Mouse (Mus musculus) thymus, postnatal 14 days (tissue): ENCODE measurements around the gene Tpr.

Experiments
- DNase-seq: peaks from one replicate; pipeline ENCODE4 v3.0.0; 2021

Tpr gene

DNA sequence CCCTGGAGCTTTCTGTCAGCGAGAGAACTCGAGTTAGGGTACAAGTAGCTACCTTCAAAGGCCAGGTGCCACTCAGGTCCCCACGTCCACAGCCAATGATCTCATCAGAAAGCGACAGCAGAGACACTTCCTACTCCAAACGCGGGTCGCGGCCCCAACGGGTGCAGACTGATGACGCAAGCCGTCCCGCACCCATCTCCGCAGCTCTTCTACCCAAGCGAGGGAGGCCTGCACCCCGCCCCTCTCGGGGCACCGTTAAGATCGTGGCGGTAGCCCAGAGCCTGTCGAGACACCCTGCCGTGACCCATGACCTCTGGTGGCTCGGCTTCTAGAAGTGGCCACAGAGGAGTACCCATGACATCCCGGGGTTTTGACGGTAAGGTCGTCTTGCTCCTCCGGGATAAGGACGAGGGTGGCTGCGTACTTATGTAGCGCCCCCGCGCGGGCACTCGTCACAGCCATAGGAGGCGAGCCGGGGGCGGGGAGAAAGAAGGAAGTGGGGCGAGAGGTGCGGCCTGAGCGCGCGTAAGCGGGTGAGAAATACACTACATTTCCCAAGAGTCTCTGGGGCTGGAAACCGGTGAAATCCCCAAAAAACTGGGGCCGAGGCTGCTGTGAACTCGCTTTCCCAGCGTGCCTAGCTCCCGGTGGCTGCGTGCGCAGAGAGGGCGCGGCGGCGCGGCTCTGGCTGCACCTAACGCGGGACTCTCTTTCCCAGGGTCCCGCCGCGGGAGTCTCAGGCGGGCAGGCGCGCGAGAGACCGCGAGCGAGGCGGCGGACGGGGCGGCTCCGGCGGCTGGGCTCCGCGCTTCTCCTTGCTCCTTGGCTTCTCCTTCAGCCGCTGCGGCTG is at the start of gene Tpr, which contains the start of gene Odr4:
TSS of gene Tpr (plus strand) at position 201 of the 850 bp plus-strand sequence.
TSS of gene Odr4 (minus strand) at position 443 of the 850 bp plus-strand sequence.
- peak; percentile 98 for DNase-seq

DNA sequence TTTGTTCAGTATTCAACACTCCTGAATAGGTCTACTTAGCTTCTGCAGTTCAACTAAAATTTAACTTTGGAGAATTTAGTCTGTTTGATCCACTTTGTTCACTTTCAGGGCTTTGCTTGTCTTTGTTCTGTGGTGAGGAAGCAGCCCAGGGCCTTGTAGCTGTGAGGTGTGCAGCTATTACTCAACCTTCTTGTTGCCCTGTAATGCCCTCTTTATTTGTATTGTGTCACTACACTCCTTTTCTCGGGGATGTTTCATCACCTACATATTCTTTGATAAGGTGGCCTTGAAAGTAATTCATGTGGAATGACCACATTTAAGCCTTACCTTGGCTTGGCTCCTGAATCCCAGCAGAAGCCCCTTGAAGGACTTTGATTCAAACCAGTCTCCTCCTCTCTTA is 31.8 kb upstream of the Tpr start:
- DNase-seq = no peak

DNA sequence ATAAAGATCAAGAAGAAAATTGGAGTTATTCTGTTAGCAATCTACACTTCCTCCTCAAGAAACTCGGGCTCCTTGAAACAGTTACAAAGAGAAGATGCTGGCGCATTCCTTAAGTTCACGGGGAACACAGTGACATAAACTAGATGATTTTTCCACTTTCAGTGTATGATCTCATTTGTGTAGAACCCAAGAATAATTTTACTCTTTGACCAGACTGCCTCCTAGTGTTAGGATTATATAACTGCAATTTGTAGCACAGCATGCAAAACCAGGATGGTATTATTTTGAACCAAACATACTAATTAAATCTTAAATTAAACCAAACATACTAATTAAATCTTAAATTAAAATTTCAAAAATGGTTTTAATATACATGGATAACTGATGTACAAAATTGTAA is 19.7 kb upstream of the Tpr start:
- no peak for DNase-seq

DNA sequence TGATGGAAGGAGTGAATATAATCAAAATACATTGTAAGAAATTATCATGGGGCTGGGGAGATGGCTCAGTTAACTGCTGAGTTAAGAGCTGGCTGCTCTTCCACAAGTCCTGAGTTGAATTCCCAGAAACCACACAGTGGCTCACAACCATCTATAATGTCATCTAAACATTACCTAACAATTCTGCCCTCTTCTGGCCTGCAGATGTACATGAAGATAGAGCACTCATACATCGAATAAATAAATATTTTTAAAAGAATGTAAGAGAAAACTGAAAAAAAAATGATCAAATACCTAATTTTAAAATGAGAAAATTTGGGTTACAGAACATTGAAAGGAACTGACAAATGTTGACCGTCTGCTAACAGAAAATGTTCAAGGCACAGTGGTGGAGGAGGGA is 18.4 kb upstream of the Tpr start:
- DNase-seq = no peak

DNA sequence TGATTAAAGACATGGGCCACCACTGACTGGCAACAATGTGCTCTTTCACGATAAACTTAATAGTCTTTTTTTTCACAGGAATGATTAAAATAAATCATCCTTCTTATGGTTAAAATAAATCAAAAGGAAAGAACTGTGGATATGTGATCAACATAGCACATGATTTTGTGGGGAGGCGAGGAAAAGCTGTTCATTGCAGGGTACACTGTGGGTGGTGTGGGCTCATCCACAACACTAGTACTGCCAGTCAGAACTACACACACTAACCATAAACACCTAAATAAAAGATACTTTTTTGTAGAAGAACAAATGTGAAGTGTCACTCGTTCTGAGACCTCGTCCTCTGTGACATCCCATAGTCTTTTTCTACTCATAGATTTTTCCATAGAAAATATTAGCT is 8.5 kb upstream of the Tpr start:
- DNase-seq = no peak

DNA sequence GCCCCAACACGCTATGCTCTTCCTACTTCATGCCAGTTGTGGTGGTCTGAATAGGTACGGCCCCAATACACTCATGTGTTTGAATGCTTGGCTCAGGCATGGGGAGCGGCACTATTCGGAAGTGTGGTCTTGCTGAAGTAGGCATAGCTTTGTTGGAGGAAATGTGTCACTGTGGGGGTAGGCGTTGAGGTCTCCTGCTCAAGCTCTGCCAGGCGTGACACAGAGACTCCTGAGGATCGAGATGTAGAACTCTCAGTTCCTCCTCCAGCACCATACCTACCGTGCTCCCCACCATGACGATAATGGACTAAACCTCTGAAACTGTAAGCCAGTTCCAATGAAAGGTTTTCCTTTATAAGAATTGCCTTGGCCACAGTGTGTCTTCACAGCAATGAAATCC is 5.1 kb upstream of the Tpr start:
- DNase-seq = no peak

DNA sequence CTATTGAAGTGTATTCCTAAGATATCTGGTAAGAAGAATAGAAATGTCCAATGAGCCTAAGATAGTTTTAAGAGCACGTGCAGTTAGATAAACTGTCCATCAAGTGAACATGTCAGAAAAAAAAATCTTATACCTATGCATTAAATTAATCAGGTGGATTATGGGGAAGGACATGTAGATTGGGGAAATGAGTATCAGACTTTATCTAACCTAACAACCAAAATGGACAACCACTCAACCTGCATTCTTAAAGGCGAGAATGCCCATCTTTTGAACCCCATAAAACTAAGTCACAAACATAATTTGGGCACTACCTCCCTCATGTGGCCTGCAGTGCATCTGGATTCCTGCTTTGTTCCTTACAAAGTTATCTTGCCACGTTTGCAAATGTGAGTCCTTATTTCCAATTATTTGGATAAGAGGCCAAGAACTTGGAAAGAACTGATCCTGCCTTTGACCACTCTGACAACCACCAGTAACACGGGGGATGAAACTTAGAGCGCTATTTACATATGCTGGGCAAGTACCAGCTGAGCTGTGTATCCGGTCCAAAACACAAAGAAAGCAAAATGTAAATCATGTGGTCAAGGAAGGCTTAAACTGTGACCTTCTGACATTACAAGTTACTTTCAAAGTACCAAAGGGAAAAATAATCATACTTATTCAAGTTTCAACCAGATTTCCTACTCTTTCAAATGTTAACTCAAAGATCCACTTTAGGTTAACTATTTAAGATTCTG is 3.1 kb upstream of the Tpr start:
- DNase-seq = no peak

DNA sequence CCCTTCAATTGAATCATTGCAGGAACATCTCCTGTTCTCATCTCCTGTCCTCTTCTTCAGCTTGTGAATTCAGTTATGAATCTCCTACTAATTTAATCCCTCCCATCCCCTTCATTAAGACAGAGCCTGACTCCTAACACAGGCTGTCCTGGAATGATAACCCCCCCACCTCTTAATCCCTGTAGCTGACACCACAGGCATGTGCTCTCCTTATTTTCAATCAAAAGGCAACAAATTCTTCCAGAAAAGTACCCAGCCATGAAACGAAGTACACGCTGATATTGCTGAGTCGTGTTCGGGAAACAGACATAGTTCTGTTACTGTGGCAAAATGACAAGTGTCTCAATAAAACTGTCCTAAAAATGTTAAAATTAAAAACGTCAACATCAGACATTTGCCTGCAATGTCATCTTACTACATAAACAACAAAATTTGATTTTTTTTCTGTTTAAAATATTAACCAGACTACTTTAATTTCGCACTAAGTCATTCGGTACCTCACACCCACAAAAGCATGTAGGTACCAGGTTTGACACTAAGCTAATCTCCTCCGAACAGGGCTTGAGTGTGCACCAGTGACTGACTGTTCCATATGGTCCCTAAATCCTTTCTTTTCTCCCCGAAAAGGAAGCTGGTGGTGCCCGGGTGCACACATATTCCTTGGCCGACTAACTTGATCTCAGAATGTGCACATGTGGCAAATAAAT is 554 bp upstream of the Tpr start:
- DNase-seq = no peak

DNA sequence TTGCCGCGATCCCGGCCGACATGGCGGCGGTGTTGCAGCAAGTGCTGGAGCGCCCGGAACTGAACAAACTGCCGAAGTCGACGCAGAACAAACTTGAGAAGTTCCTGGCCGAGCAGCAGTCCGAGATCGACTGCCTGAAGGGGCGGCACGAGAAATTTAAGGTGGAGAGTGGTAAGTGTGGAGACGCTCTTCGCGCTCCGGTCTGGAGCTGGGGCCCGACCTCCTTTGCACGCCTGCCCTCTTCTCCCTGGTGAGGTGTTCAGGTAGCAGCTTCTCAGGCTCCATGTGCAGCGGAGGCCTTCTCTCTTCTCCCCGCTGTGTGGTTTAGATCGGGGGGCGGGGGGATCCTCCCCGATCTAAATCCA is 832 bp downstream of the Tpr start:
- no peak for DNase-seq

DNA sequence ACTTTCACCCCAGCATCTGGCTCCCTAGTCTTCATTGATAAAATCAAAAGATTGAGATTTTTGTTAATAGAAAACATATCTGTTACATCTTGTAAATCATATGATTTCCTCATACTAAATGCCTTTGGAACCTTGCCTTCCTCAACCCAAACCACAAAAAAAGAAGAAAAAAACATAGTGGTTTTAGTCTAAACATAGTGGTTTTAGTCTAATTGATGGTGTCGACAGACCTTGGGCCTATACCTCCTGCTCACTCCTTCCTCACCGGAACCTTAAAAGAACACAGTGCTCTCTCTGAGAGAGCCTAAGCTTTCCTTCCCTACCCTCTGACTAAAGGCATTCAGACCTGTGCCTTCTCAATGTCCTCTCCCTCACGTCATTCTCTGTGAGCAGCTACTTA is 3.4 kb downstream of the Tpr start:
- DNase-seq = no peak

DNA sequence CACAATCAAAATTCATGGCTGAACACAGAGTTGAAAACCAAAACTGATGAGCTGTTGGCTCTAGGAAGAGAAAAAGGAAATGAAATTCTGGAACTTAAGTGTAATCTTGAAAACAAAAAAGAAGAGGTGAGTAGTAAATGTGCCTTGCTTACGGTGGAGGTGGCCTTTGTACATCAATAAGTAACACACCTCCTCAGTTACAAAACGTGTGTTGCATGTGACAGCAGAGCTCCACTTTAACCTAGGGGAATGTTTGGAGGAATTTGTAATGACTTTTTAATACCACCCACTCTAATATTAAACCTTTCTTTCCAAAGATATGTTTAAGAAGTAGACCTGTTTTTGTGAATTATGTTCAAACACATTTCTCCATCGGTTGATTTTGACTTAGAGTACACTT is 11.3 kb downstream of the Tpr start:
- DNase-seq = no peak

DNA sequence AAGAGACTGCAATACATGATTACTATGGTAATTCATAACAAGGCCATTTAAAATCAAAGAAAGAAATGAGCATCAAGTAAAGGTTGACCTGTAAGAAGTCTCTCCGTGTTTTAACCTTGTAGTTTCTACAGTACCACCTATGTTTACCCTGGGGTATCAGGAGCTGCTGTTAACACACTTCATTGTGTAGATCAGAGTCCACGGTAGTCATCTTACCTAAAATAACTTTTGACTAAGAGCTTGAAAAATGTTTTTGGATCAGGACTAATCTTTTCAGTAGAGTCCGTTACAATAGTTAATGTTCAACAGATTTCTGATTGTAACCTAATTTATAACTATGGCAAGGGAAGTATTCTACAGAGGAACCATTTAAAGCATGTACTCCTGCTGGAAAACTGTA is 11.9 kb downstream of the Tpr start:
- no peak for DNase-seq

DNA sequence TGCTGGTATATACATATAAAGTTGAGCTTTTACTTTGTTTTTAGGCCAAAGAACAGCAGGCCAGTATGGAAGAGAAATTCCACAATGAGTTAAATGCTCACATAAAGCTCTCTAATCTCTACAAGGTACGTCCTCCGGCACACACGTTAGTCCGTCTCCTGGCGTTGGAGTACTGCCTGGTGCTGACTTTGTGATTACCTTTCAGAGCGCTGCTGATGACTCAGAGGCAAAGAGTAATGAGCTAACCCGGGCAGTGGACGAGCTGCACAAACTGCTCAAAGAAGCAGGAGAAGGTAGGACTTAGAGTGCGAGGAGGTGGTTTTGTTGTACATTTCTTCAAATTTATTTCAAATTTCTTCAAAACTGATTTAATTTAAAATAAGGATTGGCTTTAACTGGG is 14.6 kb downstream of the Tpr start:
- no peak for DNase-seq

DNA sequence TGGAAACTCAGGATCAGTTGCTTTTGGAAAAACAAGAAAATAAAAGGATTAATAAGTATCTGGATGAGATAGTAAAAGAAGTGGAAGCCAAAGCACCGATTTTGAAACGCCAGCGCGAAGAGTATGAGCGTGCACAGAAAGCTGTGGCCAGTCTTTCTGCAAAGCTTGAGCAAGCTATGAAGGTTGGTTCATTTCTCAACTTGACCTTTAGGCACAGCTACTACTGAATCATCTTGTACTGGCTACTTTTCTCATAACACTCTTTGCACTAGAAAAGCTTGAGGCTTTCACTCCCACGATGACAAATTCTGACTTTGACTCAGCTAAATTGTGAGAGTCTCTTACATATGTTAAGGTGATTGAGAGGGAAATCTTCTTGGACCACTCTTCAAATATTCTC is 17.4 kb downstream of the Tpr start:
- DNase-seq = no peak

DNA sequence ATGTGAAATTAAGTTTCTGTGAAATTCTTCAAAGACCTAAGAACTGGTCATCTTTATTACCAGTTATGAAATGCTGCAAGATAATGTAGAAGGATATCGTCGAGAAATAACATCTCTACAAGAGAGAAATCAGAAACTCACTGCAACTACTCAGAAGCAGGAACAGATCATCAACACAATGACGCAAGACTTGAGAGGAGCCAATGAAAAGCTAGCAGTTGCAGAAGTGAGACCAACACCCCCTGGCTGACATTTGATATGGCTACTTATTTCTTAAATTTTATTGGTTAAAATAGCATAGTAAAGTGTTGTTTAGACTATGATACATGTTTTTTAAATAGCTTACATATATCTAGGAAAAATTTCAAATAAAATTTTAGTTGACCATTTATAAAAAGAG is 23.4 kb downstream of the Tpr start:
- DNase-seq = no peak

DNA sequence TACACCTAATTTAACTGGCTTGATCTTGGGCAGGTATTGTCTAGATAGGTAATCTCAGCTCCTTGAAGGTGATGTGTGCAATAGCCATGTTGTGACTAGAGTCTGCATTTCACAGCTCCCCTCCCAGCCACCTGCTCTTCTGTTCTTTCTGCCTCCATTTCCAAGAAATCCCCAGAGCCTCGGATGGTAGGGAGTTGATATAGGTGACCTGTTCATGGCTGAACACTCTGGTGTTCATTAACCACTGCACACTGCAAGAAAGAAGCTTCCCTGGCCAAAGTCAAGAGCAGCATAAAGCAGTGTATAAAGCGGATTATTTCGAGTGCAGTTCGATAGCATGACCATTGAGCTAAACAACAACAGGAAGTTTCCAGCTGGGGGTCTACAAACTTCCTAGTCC is 25.8 kb downstream of the Tpr start:
- DNase-seq = no peak

DNA sequence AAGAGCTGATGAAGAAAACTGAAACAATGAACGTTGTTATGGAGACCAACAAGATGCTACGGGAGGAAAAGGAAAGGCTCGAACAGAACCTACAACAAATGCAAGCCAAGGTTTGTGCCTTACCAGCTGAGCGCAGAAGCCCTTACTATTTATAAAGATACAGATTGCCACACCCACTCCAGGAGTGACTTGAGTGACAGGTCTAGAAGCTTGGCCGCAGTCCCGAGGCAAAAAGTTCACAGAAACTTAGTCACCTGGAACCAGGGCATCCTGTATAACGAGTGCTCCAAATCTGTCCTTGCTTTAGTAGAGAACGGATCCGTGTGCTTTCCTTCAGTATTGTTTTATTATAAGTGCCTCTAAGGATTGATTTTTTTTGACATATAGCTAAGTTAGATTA is 33.0 kb downstream of the Tpr start:
- no peak for DNase-seq

DNA sequence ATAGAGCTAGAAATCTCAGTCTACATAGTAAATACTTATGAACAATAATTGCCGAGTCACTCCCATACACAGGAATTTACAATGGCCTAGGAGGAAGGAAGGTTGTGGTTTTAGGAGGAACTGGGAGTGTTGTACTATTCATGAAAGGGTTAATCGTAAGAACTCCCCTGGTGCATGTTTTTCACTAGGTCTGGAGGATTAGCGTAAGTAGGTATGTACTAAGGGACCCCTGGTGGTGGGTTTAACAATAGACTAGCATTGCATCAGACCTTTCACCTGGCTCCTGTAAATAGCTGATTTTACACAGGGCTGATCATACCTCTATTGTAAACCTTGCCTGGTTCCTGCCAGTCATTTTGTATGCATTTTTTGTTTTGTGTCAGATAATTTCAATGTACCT is 33.6 kb downstream of the Tpr start:
- no peak for DNase-seq

DNA sequence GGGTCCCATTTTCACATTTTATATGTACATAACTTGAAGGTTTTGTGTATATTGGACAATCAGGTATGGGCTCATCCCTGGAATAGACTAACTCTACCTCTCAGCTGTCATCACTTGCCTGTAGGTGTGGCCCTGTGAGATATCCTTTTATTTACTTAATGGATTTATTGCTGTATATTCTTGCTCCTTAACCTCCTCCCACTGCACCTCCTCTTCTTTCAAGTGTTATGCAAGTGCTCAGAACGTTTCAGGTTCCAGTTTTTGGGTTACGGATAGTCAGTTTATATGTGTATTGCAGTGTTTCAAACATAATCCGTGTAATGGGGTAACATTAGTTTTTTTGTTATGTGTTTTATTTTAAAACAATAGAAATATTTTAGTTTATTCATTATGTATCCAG is 46.0 kb downstream of the Tpr start:
- no peak for DNase-seq

DNA sequence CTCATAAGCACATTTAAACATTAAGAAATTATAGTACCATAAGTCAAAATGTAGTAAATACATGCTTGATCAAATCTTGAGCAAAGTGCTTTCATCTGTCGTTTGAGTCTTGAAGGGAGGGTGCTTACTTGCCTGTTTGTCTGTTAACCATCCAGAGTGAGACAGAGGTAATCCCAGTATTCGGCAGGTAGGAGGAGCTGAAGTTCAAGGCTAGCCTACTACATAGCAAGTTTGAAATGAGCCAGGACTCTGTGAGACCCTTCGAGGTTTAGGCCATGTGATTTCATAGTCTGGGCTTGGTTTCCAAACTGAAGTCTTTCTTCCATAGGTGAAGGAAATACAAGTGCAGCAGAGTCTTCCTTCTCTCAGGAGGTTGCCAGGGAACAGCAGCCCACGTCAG is 49.1 kb downstream of the Tpr start:
- no peak for DNase-seq

DNA sequence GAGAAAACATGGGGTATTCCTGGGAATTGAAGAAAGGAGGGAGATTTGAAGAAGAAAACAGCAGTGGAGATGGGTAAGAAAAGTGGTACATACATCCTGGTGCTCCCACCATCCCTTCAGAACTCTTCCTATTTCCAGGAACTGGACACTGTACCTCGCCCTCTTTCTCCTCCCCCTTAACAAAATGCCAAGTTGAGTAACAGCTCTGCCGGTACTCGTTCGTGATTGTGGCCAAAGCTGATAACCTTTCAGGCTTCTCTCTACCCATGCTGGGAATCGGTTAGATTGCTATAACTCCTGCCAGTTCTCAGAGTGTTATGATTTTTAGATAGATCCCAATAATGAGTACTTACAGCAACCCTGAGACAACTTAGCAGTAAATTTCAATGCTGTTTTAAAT is 66.3 kb downstream of the Tpr start:
- DNase-seq = no peak

DNA sequence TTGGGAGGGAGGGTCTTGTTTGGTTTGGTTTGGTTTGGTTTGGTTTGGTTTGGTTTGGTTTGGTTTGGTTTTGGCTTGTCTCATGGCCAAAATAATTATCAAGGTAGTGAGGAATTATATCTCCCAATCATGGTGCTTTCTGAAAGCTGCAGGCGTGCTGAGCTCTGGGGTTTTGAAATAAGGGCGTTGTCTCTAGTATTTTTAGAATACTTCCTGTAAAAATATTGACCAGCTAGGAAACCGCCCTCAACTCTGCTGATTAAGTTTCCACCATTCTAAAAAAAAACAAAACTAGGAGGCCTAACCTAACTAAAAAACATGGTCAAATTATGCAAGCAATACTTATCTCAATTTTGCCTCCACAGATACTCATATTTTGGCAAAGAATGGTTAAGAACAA is 67.0 kb downstream of the Tpr start:
- no peak for DNase-seq

DNA sequence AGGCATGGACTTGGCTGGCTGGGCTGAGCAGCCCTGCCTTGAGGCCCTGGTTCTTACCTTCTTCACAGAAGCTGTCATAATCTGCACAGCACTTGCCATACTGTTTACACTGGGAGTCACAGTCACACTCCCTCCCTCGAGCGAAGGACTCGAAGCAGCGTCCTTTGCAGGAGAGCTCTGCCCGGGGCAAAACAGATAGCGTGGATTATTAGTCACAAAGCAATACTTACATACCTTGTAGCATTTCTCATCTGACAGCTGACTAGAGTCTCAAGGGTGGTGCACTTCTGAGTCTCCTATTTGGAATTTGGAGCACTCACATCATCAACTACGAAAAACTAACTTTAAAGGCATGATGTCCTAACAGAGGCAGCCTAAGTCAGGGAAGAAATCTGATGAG is 68.0 kb downstream of the Tpr start:
- DNase-seq = no peak

DNA sequence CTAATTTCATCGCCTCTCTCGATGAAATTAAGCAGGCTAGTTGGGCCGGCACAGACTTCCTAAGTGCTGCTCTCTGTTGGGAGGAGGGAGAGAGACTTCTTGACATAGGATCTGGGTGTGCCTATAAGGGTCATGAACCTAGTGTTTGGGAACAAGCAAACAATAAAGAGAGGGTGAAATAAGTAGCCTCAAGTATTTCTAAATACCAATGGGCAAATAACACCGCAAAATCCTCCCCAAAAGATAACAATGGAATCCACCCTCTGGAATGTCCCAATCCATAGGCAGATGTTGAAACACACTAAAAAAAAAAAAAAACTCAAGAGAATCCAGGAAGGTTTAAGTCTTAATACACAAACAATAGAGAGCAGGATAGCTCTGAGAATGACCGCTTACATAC is 70.4 kb downstream of the Tpr start:
- DNase-seq = no peak
